Mouse (Mus musculus): ENCODE results near the gene Mfge8.

Gene Mfge8

GRCm38 (mm10) chr7:79148711-79149266 is at the start of gene Mfge8:
Mfge8 (minus strand) TSS chr7:79149060.
- DNase-seq (ENCODE audit: low spot score): peak; percentile 50

DNA sequence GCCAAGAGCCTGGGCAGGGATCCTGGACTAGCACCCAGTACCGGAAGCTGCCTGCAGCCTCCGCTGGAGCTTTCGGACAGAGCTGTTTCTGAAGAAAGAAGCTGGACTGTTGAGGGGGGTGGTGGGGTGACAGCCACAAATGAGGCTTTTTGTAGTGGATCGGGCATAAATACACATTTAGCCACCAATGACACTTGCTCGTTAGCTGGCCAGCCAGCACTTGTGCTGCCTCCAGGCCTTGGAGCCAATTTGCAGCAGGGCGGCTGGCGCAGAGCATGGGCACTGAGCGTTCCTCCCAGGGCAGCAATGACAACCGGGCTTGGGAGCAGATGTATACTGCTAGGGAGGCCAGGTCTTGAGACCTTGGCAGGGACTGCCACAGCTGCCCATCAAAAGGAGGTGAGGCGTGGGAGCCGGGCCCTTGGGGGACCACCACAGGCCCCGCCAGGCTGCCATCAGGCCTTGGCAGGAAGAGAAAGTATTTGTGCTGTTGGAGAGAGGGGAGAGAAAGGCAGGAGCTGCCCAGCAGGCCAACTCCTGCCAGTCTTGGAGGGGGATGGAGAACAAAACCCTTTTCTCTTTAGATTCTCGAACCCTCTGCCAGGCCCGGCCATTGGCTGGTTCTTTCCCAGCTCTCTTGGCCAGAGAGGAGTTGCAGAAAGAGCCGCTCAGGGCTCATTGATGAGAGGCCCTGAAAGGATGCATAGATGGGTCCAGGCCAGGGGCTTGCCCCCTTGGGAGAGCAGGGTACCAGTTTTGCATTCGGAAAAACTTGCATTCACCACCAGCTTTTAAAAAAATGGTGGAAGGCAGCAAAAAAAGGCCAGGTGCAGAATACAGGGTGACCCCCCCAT is 45.9 kb upstream of the Mfge8 start:
- DNase-seq (ENCODE audit: low spot score): no peak

DNA sequence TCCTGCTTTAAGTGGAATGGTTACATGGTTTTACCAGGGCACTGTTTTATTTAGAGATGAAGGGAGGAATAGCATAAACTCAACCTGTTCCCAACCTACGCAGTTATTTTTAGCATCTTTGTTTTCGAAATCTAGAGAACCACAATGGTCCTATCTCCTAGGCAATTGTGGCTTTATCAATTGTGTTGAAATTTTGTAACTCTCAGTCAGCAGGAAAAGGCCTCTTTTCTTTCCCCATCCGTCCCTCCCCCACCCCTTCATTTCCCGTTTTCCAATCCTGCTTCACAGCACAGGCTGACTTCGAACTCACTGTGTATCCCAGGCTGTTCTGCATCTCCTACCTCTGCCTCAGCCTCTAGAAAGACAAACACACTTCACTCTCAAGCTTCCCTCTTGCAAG is 45.1 kb upstream of the Mfge8 start:
- no peak for DNase-seq (ENCODE audit: low spot score)

DNA sequence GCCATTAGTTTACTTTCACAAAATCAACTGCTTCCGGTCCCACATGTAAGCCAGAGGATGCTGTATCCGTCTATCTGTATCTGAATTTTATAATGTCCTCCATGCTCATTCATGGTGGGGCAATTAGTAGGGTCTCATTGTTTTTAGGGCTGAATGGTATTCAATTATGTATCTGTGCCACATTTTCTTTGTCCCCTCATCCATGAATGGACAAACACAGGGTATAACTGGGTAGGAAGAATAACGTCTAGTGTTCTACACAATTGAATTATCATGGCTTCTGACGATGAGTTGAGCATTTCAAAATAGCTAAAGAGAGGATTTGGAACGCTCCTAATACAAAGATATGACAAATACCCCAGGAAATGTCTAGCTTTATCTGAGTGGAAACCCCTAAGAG is 42.6 kb upstream of the Mfge8 start:
- no peak for DNase-seq (ENCODE audit: low spot score)

DNA sequence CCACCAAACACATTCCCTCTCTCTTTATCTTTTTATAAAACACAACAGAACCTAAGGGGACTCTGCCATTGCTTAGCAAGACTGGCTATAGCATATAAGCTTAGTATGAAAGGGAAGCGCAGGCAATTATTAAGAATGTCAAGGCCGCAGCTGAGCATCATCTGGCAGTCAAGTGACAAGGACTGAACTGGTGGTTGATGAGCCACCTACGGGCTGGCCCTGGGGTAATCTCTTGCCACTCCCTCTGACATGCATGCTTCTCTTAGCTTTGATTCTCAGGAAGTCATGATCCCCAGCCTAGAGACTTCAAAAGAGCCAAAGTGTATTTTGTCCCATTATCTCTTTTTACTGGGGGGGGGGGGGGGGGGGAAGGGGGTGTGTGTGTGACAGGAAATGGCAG is 41.7 kb upstream of the Mfge8 start:
- DNase-seq (ENCODE audit: low spot score): peak; percentile 74

- no peak for DNase-seq (ENCODE audit: low spot score)
These were observed 40.4 kb upstream of the Mfge8 start for GRCm38 (mm10) chr7:79189211-79189610.

DNA sequence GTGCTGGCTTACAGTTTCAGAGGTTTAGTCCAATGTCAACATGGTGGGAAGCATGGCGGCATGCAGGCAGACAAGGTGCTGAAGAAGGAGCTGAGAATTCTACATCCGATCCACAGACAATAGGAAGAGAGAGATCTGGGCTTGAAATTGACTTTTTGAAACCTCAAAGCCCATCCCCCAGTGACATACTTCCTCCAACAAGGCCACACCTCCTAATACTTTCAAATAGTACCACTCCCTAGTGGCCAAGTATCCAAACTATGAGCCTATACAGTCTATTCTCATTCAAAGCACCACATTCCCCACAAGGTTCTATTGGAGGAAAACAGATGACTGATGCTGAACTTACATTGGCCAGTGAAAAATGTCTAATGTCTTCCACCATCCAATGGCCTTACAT is 38.7 kb upstream of the Mfge8 start:
- no peak for DNase-seq (ENCODE audit: low spot score)

GRCm38 (mm10) chr7:79183417-79183816 is 34.6 kb upstream of the Mfge8 start:
- no peak for DNase-seq (ENCODE audit: low spot score)

DNA sequence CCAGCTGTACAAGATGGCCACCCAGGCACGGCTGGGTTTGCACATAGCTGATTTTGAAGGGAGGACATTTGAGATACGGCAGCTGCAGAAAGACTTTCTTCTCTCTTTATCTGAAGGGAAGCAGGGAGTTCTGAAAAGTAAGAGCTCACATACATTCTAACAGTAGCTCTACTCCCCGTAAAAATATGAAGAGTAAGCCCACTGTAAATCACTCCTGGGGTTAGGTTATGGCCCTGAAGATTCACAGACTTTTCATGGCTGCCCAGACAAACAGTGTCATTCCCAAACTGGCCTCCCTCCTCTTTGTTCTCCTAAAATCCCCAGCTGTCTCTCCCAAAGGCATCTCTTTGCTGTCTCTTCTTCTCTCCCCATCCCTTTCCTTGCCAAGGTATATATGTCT is 24.9 kb upstream of the Mfge8 start:
- no peak for DNase-seq (ENCODE audit: low spot score)

- no peak for DNase-seq (ENCODE audit: low spot score)
These were observed 22.9 kb upstream of the Mfge8 start for GRCm38 (mm10) chr7:79171782-79172181.

DNA sequence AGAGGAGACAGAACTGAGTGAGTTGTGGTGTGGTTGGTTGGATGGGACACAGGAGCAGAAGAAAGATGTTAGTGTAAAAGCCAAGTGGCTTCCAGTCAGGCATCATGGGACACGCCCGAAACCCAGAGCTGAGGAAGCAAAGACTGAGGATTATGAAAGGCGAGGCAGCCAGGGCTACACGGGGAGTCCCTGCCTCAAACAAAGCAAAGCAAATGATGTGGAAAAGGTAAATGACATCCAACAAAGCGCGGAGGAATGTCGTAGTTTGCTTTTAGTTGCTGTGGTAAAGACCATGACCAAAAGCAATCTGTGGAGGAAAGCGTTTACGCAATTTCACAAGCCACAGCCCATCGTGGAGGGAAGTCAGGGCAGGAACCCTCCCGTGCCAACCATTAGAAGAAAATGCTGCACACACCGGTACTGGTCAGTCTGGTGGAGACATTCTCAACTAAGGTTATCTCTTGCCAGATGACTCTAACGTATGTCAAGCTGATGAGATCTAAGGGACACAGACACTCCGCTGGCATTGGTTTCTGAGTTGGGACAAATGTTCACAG is 18.2 kb upstream of the Mfge8 start:
- no peak for DNase-seq (ENCODE audit: low spot score)

GRCm38 (mm10) chr7:79159406-79159805 is 10.5 kb upstream of the Mfge8 start:
- no peak for DNase-seq (ENCODE audit: low spot score)

DNA sequence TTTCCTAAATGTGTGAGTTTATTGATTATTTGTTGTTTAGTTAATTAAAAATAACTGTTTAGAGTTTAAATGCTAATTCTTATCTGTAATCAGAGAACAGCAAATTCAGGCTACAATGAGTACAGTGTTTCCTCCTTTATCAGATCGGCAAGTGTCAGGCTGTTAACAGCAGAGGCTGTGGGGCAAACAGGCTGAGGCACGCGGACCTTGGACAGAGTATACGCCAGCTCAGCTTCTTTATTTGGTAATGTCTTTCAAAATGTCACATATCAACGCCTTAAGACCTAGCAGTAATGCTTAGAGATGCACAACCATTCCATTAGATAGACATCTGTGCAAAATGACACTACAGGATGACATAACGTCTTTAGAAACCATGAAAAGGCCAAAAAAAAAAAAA is 662 bp upstream of the Mfge8 start:
- no peak for DNase-seq (ENCODE audit: low spot score)

GRCm38 (mm10) chr7:79147931-79148653 is 768 bp downstream of the Mfge8 start:
- DNase-seq (ENCODE audit: low spot score): no peak

- no peak for DNase-seq (ENCODE audit: low spot score)
These were observed 1.6 kb downstream of the Mfge8 start for GRCm38 (mm10) chr7:79147011-79147837.

DNA sequence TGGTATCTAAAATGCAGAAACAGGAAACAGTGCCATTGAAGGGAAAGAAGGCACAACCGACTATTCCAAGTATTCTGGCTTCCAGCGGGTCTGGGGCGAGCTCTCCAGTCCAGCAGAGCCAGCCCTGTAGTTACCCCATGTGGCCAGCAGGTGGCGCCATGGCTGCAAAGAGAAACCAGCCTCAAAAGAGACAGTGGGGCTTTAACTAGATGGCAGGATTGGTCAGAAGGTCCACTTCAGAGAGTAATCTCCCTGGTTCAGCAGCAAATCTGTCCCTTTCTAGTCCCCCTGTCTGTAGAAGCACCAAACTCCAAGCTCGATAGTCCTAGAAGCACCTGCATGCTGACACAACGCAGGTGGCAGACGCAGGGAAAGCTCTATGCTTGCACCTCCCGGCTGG is 8.0 kb downstream of the Mfge8 start:
- peak; percentile 49 for DNase-seq (ENCODE audit: low spot score)

GRCm38 (mm10) chr7:79139891-79140591 is 8.8 kb downstream of the Mfge8 start:
- no peak for DNase-seq (ENCODE audit: low spot score)

- DNase-seq (ENCODE audit: low spot score): no peak
These were observed 9.5 kb downstream of the Mfge8 start for GRCm38 (mm10) chr7:79139328-79139824.

GRCm38 (mm10) chr7:79133391-79133790 is 15.5 kb downstream of the Mfge8 start:
- no peak for DNase-seq (ENCODE audit: low spot score)

DNA sequence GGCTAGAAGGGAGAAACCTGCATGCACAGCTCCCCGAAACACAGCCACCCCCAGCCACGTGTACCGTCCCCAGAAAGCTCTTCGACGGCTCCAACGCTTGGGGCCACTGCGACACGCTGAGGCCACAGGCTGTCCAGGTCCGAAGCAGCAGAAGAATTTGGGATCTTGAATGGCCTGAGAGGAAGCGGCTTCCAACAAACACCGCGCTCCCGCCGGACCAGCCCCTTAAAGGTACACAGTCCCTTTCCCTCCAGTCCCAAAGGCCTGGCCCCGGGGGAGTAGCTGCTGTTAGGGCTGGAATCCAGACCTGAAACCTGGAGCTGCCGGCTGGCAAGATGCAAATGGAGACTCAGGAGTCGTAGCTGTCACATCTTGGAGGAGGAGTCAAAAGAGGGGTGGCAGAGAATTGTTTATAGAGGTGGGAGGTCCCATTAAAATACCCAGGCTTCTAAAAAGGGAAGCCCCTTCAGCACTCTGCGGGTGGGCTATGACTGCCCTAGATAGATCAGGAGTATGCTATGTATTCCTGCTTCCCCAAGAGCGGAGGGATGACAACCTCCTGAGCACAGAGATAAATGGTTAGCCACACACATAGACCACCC is 17.9 kb downstream of the Mfge8 start, which contains the start of gene Hapln3:
Hapln3 (minus strand) TSS at position 176 of the 602 bp plus-strand sequence.
- DNase-seq (ENCODE audit: low spot score): no peak

GRCm38 (mm10) chr7:79130385-79130784 is 18.5 kb downstream of the Mfge8 start:
- no peak for DNase-seq (ENCODE audit: low spot score)
